Mouse (Mus musculus) liver, embryonic 14.5 days (tissue): ENCODE data around the gene Ankrd11.

Experiments
- CTCF ChIP-seq: IDR thresholded peaks from 2 replicates; pipeline ENCODE4 v1.5.1; 2016; ENCODE audit warnings: antibody characterized with exemption, low read depth, control low read depth
- EP300 ChIP-seq: IDR thresholded peaks from 2 replicates; pipeline ENCODE4 v1.6.1; 2016; ENCODE audit warnings: antibody characterized with exemption, low read depth

GRCm38 (mm10) chr8:122986501-122987184, 55.4 kb downstream of the Ankrd11 start:
- no peak for TF ChIP-seq EP300
- TF ChIP-seq CTCF, result no peak
